Mouse (Mus musculus): Measurements from ENCODE around the gene Atp1b1. TPM values are rescaled to one million over a fixed set of nuclear protein-coding genes. Genes with fewer than 3 reads are reported as not detected.

The Atp1b1 gene
- polyA plus RNA-seq, 1 experiment from 2014 or later = 12.5 TPM

DNA sequence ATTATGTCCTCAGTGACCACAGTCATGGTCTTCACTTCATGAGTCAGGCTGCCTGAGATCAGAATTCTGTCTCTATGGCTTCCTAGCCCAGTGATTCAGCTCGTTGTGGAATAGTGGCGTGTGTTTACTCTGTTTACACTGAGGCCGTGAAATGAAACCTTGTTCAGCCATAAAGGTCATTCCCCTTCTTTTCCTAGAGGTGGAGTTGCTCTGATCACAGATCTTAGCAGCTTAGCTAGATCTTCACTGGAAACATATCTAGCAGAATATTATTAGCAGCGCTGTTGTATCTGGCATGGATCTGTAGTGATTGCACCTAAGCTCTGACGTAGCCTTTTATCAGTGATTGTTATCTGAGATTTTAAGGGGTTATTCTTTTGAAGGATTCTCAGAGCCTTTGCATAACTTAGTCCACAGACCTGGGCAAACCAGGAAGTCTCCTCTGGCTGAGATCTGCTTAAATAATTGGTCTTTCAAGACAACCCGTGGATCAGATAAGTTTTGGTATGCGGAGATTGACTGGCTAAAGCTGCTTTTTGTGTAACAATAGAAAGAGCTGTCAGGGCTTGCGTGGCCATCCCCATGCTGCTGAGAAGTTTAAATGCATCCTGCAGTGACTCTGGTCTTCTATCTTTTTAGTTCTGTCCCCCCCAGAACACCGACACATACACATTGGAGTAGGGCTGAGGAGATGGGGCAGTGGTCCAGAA, 23.6 kb upstream of the Atp1b1 start:
- no peaks in the 10 kb centered on the region for H3K36me3 ChIP-seq
- H3K27me3 ChIP-seq = no peaks in the 10 kb centered on the region; the same call in 1 of the 2 replicates
- H3K4me3 ChIP-seq = no peak overlapping the region
- no peaks in the 10 kb centered on the region for H3K4me1 ChIP-seq
- H3K9me3 ChIP-seq = no peaks in the 10 kb centered on the region
- H3K27ac ChIP-seq = no peak overlapping the region
- WGBS = 54% methylated on average over 9 of the region's 9 CpGs
- ATAC-seq (ENCODE audit: insufficient number of reproducible peaks, insufficient read depth, low FRiP score, low TSS enrichment, low read depth) = no peak
- H3K9ac ChIP-seq = no peak overlapping the region
- H3K4me2 ChIP-seq = no peak overlapping the region

DNA sequence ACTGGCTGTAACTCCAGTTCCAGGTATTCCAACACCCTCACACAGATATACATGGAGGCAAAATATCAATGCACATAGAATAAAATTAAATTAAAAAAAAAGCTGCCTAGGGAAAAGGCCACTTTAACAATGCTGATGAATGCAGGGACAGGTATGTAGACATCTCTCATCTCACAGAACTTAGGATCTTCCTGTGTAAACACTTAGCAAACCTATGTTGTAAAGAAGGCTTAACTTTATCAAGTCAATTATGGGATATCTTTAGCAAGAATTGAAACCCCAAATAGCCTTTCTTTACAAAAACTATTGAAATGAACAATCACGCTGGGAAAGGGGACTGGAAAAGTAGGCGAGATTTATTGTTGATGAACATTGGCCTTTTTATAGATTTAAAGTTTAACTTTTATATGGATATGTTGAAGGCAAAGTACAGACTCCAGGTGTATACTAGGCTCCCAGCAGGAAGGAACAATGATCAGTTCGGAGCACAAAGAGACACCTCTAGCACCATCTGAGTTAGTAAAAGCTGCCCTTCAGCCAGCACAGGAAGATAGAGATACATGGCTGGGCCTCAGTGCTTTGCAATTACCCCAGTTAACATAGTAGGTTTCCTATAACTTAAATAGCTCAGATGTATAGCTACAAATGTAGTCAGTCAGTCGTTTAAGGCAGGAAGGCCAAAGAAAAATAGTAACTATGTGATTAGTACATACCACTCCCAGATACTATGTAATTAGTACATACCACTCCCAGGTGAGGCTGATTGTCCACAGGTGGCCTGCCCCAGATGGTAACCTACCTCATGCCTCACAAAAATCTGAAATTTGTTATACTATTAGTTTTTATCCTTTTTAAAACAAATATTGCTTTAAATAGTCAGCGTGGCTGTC, 22.8 kb upstream of the Atp1b1 start:
- no peak overlapping the region for H3K4me3 ChIP-seq
- no peaks in the 10 kb centered on the region; the same call in 1 of the 2 replicates for H3K27me3 ChIP-seq
- H3K27ac ChIP-seq = no peak overlapping the region
- H3K9me3 ChIP-seq = no peaks in the 10 kb centered on the region
- no peak for ATAC-seq (ENCODE audit: insufficient number of reproducible peaks, insufficient read depth, low FRiP score, low TSS enrichment, low read depth)
- H3K9ac ChIP-seq = no peak overlapping the region
- no peak overlapping the region for H3K4me2 ChIP-seq
- H3K36me3 ChIP-seq = no peaks in the 10 kb centered on the region
- no peaks in the 10 kb centered on the region for H3K4me1 ChIP-seq
- WGBS = 84% methylated on average over 5 of the region's 5 CpGs

DNA sequence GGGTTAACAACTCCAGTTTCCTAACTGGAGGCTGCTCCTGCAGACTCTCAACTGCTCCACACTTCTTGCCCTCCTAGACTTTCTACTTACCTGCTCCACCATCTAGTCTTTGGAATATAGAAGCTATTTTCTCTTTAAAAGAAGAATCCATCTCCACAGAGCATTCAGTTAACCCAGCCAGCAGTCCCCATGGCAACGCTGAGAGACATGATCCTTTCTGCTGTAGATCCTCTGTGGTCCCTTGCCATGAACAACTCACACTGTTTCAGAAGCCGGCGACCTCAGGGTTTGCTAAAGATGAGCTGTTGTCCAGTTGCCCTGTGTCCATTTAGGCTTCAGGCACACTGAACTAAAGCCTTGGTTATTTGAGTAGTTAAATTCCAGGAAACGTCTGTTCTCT, 17.7 kb upstream of the Atp1b1 start:
- ATAC-seq (ENCODE audit: insufficient number of reproducible peaks, insufficient read depth, low FRiP score, low TSS enrichment, low read depth) = no peak
- H3K4me2 ChIP-seq = no peak overlapping the region
- no peaks in the 10 kb centered on the region for H3K36me3 ChIP-seq
- H3K27ac ChIP-seq = no peak overlapping the region
- H3K9ac ChIP-seq = no peak overlapping the region
- H3K9me3 ChIP-seq = no peaks in the 10 kb centered on the region
- H3K4me1 ChIP-seq = no peaks in the 10 kb centered on the region
- H3K4me3 ChIP-seq = no peak overlapping the region
- 79% methylated on average over 4 of the region's 4 CpGs for WGBS
- no peaks in the 10 kb centered on the region for H3K27me3 ChIP-seq

DNA sequence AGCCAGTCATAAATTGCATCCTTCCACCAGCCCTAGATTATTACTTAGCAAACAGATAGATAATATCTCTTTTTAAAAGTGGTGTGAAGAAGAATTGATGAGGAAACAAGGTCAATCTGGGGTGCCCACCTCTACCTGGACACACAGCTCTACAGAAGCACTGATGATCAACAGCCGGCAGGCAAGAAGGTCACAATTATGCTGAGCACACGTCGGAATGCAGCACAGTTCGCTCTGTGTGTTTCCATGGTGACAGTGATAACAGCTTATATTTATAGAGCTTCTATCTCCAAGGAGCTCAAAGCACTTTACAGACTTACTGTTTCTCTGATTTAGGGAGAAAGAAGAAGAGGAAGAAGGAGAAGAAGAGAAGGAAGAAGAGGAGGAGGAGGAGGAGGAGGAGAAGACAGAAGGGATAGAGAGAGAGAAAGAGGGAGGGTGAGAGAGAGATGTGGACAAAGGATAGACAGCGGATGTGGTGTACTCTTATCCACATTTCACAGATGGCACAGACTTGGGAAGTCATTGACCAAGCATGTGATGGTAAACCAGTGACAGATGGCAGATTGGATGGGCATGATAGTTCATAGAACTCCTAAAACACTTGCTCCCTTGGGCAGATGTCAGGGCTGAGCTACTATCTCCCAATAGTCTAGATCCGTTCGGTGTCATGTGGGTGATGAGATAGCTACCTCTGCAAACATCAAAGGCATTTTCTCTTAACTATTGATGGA, 16.8 kb upstream of the Atp1b1 start:
- H3K27ac ChIP-seq = no peak overlapping the region
- H3K4me3 ChIP-seq = no peak overlapping the region
- ATAC-seq (ENCODE audit: insufficient number of reproducible peaks, insufficient read depth, low FRiP score, low TSS enrichment, low read depth) = no peak
- no peaks in the 10 kb centered on the region for H3K27me3 ChIP-seq
- H3K9ac ChIP-seq = no peak overlapping the region
- 74% methylated on average over 7 of the region's 7 CpGs for WGBS
- no peak overlapping the region for H3K4me2 ChIP-seq
- H3K4me1 ChIP-seq = no peaks in the 10 kb centered on the region
- no peaks in the 10 kb centered on the region for H3K36me3 ChIP-seq
- no peaks in the 10 kb centered on the region for H3K9me3 ChIP-seq

GRCm38 (mm10) chr1:164474310-164474709, 16.2 kb upstream of the Atp1b1 start:
- H3K9me3 ChIP-seq = no peaks in the 10 kb centered on the region
- no peak overlapping the region for H3K9ac ChIP-seq
- no peaks in the 10 kb centered on the region for H3K36me3 ChIP-seq
- no peak overlapping the region for H3K27ac ChIP-seq
- no peaks in the 10 kb centered on the region for H3K4me1 ChIP-seq
- 88% methylated on average over 6 of the region's 6 CpGs for WGBS
- no peak for ATAC-seq (ENCODE audit: insufficient number of reproducible peaks, insufficient read depth, low FRiP score, low TSS enrichment, low read depth)
- H3K4me3 ChIP-seq = no peak overlapping the region
- H3K4me2 ChIP-seq = no peak overlapping the region
- no peaks in the 10 kb centered on the region for H3K27me3 ChIP-seq

DNA sequence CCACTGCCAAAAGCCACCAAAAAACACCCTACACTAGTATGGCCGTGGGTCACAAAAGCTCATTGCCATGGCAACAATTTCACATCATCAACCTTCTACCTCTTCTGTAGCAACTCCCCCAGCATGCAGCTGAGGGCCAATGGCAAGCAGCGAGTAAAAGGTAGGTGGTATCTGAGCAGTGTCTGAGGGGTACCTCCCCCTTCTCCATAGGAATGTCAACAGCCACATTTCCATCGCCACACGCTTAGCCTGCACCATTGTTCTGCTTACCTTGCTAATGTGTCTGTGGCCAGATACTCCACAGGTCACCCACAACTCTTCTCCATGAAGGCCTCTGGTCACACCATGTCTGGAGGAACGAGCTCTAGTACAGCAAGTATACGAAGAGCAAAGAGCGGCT, 15.2 kb upstream of the Atp1b1 start:
- Histone ChIP-seq H3K27me3 (no peaks in the 10 kb centered on the region), H3K9ac (no peak overlapping the region), H3K9me3 (no peaks in the 10 kb centered on the region), H3K4me2 (no peak overlapping the region), H3K27ac (no peak overlapping the region), H3K4me1 (no peaks in the 10 kb centered on the region), H3K4me3 (no peak overlapping the region), H3K36me3 (no peaks in the 10 kb centered on the region)
- ATAC-seq (ENCODE audit: insufficient number of reproducible peaks, insufficient read depth, low FRiP score, low TSS enrichment, low read depth) = no peak
- 90% methylated on average over 7 of the region's 7 CpGs for WGBS

DNA sequence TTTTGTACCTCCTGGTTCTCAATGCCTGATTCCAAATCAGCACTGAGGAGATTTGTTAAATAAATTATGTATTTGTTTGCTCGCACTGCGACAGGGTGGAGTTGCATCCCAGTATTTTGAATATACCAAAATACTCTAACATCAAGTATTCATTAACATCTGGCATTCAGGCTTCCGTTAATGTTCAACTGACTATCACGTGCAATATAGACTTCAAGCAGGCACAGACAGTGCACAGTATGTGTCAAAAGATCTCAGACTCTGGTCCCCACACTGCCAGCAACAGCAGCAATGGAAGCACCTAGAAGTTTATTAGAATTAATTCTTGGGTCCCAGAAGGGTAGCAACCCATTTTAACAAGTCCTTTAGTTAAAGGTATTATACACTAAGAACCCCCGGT, 13.5 kb upstream of the Atp1b1 start:
- 93% methylated on average over 5 of the region's 5 CpGs for WGBS
- no peak overlapping the region for H3K4me2 ChIP-seq
- no peaks in the 10 kb centered on the region for H3K27me3 ChIP-seq

GRCm38 (mm10) chr1:164470985-164471384, 12.8 kb upstream of the Atp1b1 start:
- no peak for ATAC-seq (ENCODE audit: insufficient number of reproducible peaks, insufficient read depth, low FRiP score, low TSS enrichment, low read depth)
- no peaks in the 10 kb centered on the region for H3K9me3 ChIP-seq
- WGBS = 75% methylated on average over 6 of the region's 6 CpGs

More for the DNA sequence above, 13.5 kb upstream of the Atp1b1 start:
- H3K27ac ChIP-seq = no peak overlapping the region
- H3K36me3 ChIP-seq = no peaks in the 10 kb centered on the region
- no peak overlapping the region for H3K4me3 ChIP-seq
- ATAC-seq (ENCODE audit: insufficient number of reproducible peaks, insufficient read depth, low FRiP score, low TSS enrichment, low read depth) = no peak
- H3K4me1 ChIP-seq = no peaks in the 10 kb centered on the region
- no peaks in the 10 kb centered on the region for H3K9me3 ChIP-seq
- H3K9ac ChIP-seq = no peak overlapping the region

DNA sequence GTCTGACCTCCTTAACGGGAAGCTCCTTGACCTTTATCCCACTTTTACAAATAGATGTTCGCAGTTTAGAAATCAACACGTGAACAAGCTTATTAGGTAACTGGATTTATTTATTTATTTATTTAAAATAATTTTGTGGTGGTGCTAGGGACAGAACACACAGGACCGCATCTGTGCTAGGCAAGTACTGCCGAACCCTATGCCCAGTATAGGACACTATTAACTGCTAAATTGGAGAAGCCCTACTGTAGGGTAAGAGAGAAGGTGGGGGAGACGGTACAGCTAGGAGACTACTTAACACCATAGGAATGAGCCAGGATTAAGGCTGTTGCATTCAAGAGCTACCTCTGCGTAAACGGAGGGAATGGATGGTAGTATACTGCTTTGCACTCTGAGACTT, 10.2 kb upstream of the Atp1b1 start:
- WGBS = 84% methylated on average over 8 of the region's 8 CpGs
- Histone ChIP-seq H3K4me3 (no peak overlapping the region), H3K9me3 (no peaks in the 10 kb centered on the region), H3K4me2 (no peak overlapping the region), H3K36me3 (no peaks in the 10 kb centered on the region), H3K27ac (no peak overlapping the region), H3K9ac (no peak overlapping the region), H3K27me3 (no peaks in the 10 kb centered on the region), H3K4me1 (no peaks in the 10 kb centered on the region)
- no peak for ATAC-seq (ENCODE audit: insufficient number of reproducible peaks, insufficient read depth, low FRiP score, low TSS enrichment, low read depth)

More at GRCm38 (mm10) chr1:164470985-164471384, 12.8 kb upstream of the Atp1b1 start:
- no peak overlapping the region for H3K9ac ChIP-seq
- no peaks in the 10 kb centered on the region for H3K4me1 ChIP-seq
- no peak overlapping the region for H3K4me2 ChIP-seq
- H3K36me3 ChIP-seq = no peaks in the 10 kb centered on the region
- no peak overlapping the region for H3K4me3 ChIP-seq
- H3K27ac ChIP-seq = no peak overlapping the region
- H3K27me3 ChIP-seq = no peaks in the 10 kb centered on the region

- Histone ChIP-seq H3K27me3 (no peaks in the 10 kb centered on the region), H3K4me2 (no peak overlapping the region), H3K36me3 (no peaks in the 10 kb centered on the region), H3K27ac (no peak overlapping the region), H3K9ac (no peak overlapping the region), H3K4me3 (no peak overlapping the region), H3K9me3 (no peaks in the 10 kb centered on the region), H3K4me1 (no peaks in the 10 kb centered on the region)
- no peak for ATAC-seq (ENCODE audit: insufficient number of reproducible peaks, insufficient read depth, low FRiP score, low TSS enrichment, low read depth)
- 87% methylated on average over 10 of the region's 10 CpGs for WGBS
These were observed 9.3 kb upstream of the Atp1b1 start for GRCm38 (mm10) chr1:164467406-164467805.

DNA sequence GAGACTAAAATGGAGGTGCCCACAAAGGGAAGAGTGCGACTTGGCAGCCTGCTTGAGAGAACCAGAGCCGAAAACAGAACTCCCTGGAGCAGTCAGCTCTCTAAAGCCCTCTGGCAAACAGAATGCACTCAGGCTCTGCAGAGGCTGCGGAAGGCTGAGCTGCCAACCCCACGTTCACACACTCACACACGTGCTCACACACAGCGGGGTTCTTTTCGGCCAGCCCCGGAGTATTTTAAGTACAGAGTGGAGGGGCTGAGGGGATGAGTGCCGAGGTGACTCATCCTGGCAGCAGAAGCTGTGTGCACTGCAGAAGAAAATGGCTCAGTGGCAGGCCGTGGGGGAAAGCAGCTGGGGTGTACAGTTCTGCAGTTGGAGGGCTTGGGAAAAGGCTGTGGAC, 3.6 kb upstream of the Atp1b1 start:
- no peak overlapping the region for H3K9ac ChIP-seq
- H3K36me3 ChIP-seq = no peaks in the 10 kb centered on the region
- H3K4me1 ChIP-seq = peaks cover 14% of the 10 kb centered on the region
- no peak overlapping the region for H3K4me3 ChIP-seq
- no peak for ATAC-seq (ENCODE audit: insufficient number of reproducible peaks, insufficient read depth, low FRiP score, low TSS enrichment, low read depth)
- H3K27ac ChIP-seq = no peak overlapping the region
- H3K4me2 ChIP-seq = no peak overlapping the region
- WGBS = 37% methylated on average over 10 of the region's 10 CpGs
- H3K27me3 ChIP-seq = peaks cover 48% of the 10 kb centered on the region
- no peaks in the 10 kb centered on the region for H3K9me3 ChIP-seq

Data from embryonic facial prominence, embryonic 13.5 days (tissue).